Mouse (Mus musculus): ENCODE measurements around the gene Irf1. TPM values are rescaled to one million over a fixed set of nuclear protein-coding genes. Genes with fewer than 3 reads are reported as not detected.

The Irf1 gene
- total RNA-seq, 4 experiments from 2014 or later = 6.8 to 10.8 (median 9.4) TPM

- no peak for DNase-seq (ENCODE audit: low spot score in 2 of 2)
These were observed 11.5 kb downstream of the Irf1 start for GRCm38 (mm10) chr11:53781201-53781775.

- no peak for DNase-seq (ENCODE audit: low spot score in 2 of 2)
These were observed 12.2 kb downstream of the Irf1 start for GRCm38 (mm10) chr11:53781964-53782363.

- no peak for DNase-seq (ENCODE audit: low spot score in 2 of 2)
These were observed 13.5 kb downstream of the Irf1 start for GRCm38 (mm10) chr11:53783288-53783687.

- no peak for DNase-seq (ENCODE audit: low spot score in 2 of 2)
These were observed 15.6 kb downstream of the Irf1 start for GRCm38 (mm10) chr11:53785311-53785936.

GRCm38 (mm10) chr11:53786058-53787031, 16.5 kb downstream of the Irf1 start:
- DNase-seq (ENCODE audit: low spot score in 2 of 2) = no peak

GRCm38 (mm10) chr11:53788196-53788595, 18.4 kb downstream of the Irf1 start:
- no peak for DNase-seq (ENCODE audit: low spot score in 2 of 2)

- no peak for DNase-seq (ENCODE audit: low spot score in 2 of 2)
These were observed 19.5 kb downstream of the Irf1 start for GRCm38 (mm10) chr11:53789277-53789676.

- peak in 1 of 2 experiments; percentile 49 for DNase-seq (ENCODE audit: low spot score in 2 of 2)
These were observed 23.2 kb downstream of the Irf1 start for GRCm38 (mm10) chr11:53792986-53793385.

GRCm38 (mm10) chr11:53794015-53794414, 24.2 kb downstream of the Irf1 start:
- no peak for DNase-seq (ENCODE audit: low spot score in 2 of 2)

- no peak for DNase-seq (ENCODE audit: low spot score in 2 of 2)
These were observed 25.1 kb downstream of the Irf1 start for GRCm38 (mm10) chr11:53794671-53795557.

GRCm38 (mm10) chr11:53795813-53796212, 26.0 kb downstream of the Irf1 start:
- DNase-seq (ENCODE audit: low spot score in 2 of 2) = no peak

GRCm38 (mm10) chr11:53796409-53797151, 26.8 kb downstream of the Irf1 start:
- no peak for DNase-seq (ENCODE audit: low spot score in 2 of 2)

- DNase-seq (ENCODE audit: low spot score in 2 of 2) = no peak
These were observed 27.6 kb downstream of the Irf1 start for GRCm38 (mm10) chr11:53797386-53797920.

GRCm38 (mm10) chr11:53798041-53798711, 28.4 kb downstream of the Irf1 start:
- DNase-seq (ENCODE audit: low spot score in 2 of 2) = no peak

- DNase-seq (ENCODE audit: low spot score in 2 of 2) = no peak
These were observed 30.2 kb downstream of the Irf1 start for GRCm38 (mm10) chr11:53800036-53800435.

- no peak for DNase-seq (ENCODE audit: low spot score in 2 of 2)
These were observed 31.2 kb downstream of the Irf1 start for GRCm38 (mm10) chr11:53800975-53801374.

- no peak for DNase-seq (ENCODE audit: low spot score in 2 of 2)
These were observed 33.3 kb downstream of the Irf1 start for GRCm38 (mm10) chr11:53803093-53803492.

GRCm38 (mm10) chr11:53803494-53803893, 33.7 kb downstream of the Irf1 start:
- DNase-seq (ENCODE audit: low spot score in 2 of 2) = no peak

GRCm38 (mm10) chr11:53804569-53805344, 34.9 kb downstream of the Irf1 start:
- no peak for DNase-seq (ENCODE audit: low spot score in 2 of 2)

All from left cerebral cortex, adult 8-10 months (tissue).